Mouse (Mus musculus): ENCODE results near the gene Ppp1r15b. TPM values are rescaled to one million over a fixed set of nuclear protein-coding genes. Genes with fewer than 3 reads are reported as not detected.

The Ppp1r15b gene
- polyA plus RNA-seq, 1 experiment from 2014 or later: 34.8 TPM

DNA sequence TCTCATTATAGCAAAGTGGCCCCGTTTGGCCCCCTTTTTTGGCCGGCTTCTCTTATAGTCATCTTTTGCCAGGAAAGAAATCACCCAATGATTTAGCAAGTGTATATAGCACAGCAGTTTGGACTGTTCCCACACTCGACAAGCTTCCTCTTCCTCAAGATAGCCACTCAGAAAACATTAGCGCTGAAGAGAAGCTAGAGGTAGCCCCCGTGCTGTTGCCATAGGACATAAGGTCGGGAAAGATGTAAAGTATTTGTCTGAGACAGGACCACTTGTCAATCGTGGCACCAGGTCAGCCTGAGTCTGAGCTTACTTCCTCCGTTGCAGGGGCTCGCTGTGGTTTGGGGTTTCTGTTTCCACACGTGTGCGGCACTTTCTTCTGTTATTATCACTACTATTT is 34.2 kb downstream of the Ppp1r15b start:
- peaks cover 74% of the 10 kb centered on the region for H3K27me3 ChIP-seq

DNA sequence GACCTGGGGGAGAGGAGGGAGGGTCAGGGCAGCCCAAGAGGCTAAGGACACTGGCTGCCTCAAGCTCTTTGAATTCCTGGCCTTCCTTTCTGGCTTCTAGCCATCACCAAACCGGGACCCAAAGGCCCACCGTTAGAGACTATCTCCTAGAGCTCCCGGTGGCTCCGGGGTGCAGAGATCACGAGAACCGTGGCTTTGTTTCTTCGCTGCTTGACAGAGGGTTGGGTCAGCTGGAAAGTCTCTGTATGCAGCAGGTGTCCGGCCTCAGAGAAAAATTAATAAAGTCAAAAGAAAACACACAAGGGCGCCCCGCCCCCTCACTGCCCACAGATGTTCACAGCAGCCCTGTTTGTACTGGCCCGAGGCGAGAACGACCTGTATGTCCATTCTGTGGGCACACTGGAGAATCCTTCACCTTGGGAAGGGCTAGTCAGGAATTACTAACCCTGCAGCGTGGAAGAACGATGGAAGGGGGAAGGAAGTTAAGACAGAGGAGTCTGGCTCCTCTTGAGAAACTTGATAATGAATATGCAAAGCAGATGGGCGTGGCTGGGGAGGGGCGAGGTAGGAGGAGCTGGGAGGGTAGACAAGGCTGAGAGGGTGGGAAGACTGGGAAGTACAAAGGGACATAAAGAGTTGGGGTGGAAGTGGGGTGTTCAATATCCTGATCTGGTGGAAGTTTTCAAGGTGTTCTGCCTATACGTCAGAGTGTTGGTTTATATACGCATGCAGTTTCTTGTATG is 37.5 kb downstream of the Ppp1r15b start:
- Histone ChIP-seq H3K36me3 (ENCODE audit: poor library complexity, severe bottlenecking) (no peaks in the 10 kb centered on the region), H3K4me1 (peaks cover 28% of the 10 kb centered on the region), H3K4me3 (no peak overlapping the region), H3K27ac (no peak overlapping the region), H3K9ac (no peak overlapping the region), H3K9me3 (replicated peaks) (no peaks in the 10 kb centered on the region), H3K27me3 (peaks cover 45% of the 10 kb centered on the region), H3K4me2 (peak overlapping the region; percentile 14; the same call in 1 of the 2 replicates)
- no peak for ATAC-seq
- WGBS: 49% methylated on average over 19 of the region's 19 CpGs

More for the DNA sequence above, 34.2 kb downstream of the Ppp1r15b start:
- H3K36me3 ChIP-seq (ENCODE audit: poor library complexity, severe bottlenecking): no peaks in the 10 kb centered on the region
- H3K9me3 ChIP-seq (replicated peaks): no peaks in the 10 kb centered on the region
- peaks cover 27% of the 10 kb centered on the region for H3K4me1 ChIP-seq
- H3K9ac ChIP-seq: no peak overlapping the region
- no peak overlapping the region; the same call in 1 of the 2 replicates for H3K4me3 ChIP-seq
- no peak overlapping the region for H3K27ac ChIP-seq
- ATAC-seq: no peak
- 40% methylated on average over 11 of the region's 11 CpGs for WGBS
- peak overlapping the region; percentile 97; the same call in 1 of the 2 replicates for H3K4me2 ChIP-seq

DNA sequence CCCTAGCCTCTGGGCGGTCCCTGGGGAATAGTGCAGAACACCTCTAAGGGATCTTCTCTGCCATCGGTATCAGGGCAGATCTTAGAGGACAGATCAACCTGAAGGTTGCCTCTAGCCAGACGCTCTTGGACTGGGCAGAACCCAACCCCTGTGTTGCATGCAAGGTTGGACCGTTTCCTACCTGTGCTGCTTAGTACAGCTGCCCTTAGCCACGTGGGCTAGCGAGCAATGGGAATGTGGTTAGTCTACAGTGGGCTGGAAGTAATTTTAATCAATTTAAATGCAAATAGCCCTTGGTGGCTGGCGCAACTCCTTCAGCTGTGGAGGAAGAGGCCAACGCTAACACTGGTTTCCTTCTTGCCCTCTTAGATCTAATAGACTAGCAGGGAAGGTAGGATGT is 39.3 kb downstream of the Ppp1r15b start:
- H3K4me2 ChIP-seq: no peak overlapping the region
- no peak overlapping the region for H3K4me3 ChIP-seq
- no peak for ATAC-seq
- H3K4me1 ChIP-seq: peaks cover 12% of the 10 kb centered on the region; the same call in 1 of the 2 replicates
- peaks cover 28% of the 10 kb centered on the region for H3K27me3 ChIP-seq
- no peak overlapping the region for H3K9ac ChIP-seq
- H3K9me3 ChIP-seq (replicated peaks): no peaks in the 10 kb centered on the region
- no peak overlapping the region for H3K27ac ChIP-seq
- 60% methylated on average over 8 of the region's 8 CpGs for WGBS
- H3K36me3 ChIP-seq (ENCODE audit: poor library complexity, severe bottlenecking): no peaks in the 10 kb centered on the region

DNA sequence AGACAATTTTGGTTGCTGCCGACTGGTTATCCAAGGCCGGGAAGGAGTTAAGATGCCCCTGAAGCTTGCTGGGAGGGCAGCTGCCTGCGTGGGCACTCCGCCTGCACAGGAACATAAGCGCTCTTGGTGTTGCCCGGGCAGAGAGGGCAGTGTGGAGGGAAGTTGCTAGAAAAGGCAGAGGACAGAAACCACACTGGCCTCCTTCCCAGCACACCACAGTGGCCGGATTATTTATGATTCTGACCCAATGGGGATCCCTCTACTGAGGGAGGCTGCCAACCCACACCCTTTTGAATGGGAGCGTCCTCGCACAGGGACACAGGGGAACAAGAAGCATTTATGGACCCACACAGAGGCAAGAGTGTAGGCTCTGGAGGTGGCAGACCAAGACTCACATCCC is 40.4 kb downstream of the Ppp1r15b start:
- H3K9ac ChIP-seq: no peak overlapping the region
- no peaks in the 10 kb centered on the region for H3K36me3 ChIP-seq (ENCODE audit: poor library complexity, severe bottlenecking)
- ATAC-seq: no peak
- no peak overlapping the region for H3K4me3 ChIP-seq
- peaks cover 28% of the 10 kb centered on the region for H3K27me3 ChIP-seq
- no peak overlapping the region for H3K27ac ChIP-seq
- no peaks in the 10 kb centered on the region for H3K9me3 ChIP-seq (replicated peaks)
- 87% methylated on average over 9 of the region's 9 CpGs for WGBS
- peaks cover 12% of the 10 kb centered on the region; the same call in 1 of the 2 replicates for H3K4me1 ChIP-seq
- H3K4me2 ChIP-seq: no peak overlapping the region

DNA sequence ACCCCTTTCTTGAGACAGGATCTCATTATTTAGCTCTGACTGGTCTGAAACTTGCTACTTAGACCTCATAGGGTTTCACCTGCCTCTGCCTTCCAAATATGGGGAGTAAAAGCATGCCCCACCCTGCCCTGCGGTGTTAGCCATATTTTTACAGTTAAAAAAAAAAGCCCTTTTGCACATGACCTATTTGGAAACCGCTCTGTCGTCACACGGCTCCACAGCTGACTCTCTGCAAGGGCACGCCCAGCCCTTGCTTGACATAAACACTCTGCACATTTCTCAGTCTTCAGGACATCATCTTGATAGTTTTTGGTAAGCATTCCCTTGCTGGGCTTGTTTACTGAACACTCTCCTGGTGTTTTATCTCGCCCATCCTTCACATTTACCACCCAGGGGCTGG is 44.2 kb downstream of the Ppp1r15b start:
- ATAC-seq: no peak

DNA sequence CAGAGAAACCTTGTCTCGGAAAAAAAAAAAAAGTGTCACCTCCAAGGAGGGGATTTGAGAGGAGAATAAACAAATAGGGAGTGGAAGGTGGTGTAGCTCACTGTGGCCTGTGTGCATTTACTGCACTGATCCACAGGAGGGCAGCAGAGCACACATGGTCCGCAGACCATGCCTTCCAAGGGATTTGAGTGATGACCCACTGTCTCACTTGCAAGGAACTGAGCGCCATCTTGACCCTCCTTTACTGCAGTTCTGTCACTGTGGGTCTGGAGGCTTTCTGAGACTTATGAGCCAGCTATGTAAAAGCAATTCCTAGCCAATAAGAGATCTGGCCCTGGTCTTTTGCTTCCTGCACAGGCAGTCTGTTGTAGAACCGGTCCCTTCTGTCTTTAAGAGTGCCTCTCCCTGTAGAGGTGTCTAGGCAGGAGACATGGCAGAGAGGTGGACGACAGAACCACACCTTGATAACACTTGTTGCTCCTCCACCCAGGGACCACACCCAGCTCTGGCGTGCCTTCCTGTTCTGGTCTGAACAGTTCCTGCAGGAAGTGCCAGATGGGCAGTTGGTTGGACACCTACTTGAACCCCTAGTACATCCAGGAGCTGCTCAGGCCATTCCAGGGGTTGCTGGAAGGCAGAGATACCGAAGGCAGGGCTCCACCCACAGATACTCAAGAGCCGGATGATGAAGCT is 46.7 kb downstream of the Ppp1r15b start:
- Histone ChIP-seq H3K4me2 (no peak overlapping the region), H3K9ac (no peak overlapping the region), H3K4me3 (no peak overlapping the region), H3K9me3 (replicated peaks) (no peaks in the 10 kb centered on the region), H3K27ac (no peak overlapping the region), H3K4me1 (peaks cover 18% of the 10 kb centered on the region), H3K27me3 (peaks cover 10% of the 10 kb centered on the region; the same call in 1 of the 2 replicates), H3K36me3 (ENCODE audit: poor library complexity, severe bottlenecking) (no peaks in the 10 kb centered on the region)
- no peak for ATAC-seq
- WGBS: 51% methylated on average over 8 of the region's 8 CpGs

More for the DNA sequence above, 44.2 kb downstream of the Ppp1r15b start:
- Histone ChIP-seq H3K4me2 (no peak overlapping the region), H3K36me3 (ENCODE audit: poor library complexity, severe bottlenecking) (no peaks in the 10 kb centered on the region), H3K27me3 (peaks cover 10% of the 10 kb centered on the region; the same call in 1 of the 2 replicates), H3K4me1 (peaks cover 5% of the 10 kb centered on the region; the same call in 1 of the 2 replicates), H3K9me3 (replicated peaks) (no peaks in the 10 kb centered on the region), H3K9ac (no peak overlapping the region), H3K4me3 (no peak overlapping the region), H3K27ac (no peak overlapping the region)
- 74% methylated on average over 6 of the region's 6 CpGs for WGBS

DNA sequence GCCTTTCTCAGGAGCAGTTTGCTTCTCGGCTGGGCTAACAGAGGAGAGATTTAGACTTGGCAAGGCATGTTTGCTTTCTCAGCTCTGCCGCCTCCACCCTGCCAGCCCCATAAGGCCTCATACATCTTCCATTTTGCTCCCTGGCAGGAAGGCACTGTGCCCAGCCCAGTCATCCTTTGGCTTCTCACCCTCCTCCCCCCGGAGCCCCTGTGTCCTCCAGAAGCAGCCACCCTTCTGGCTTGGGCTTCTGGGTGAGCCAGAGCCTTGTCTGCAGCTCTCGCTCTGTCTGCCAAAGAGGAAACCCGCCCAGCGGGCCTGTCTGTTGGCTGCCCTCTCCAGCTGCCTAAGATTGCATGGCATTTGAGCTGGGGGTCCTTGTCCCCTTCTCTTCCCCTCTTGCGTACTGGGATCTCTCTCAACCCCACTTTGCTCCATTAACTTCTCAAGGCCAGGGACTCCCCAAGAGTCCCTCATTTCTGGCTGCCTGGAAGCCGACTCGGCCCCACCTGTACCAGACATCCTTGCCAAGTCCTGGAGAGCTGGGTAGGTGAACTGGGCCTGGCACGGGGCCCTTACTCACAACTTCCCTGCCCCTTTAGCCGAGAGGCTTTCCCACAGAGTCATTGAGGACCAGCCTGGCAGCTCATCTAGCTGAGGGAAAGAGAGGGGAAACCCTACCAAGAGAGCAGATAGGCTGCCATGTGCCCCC is 47.9 kb downstream of the Ppp1r15b start:
- WGBS: 76% methylated on average over 11 of the region's 11 CpGs
- Histone ChIP-seq H3K27me3 (peaks cover 10% of the 10 kb centered on the region; the same call in 1 of the 2 replicates), H3K9ac (no peak overlapping the region; the same call in 1 of the 2 replicates), H3K36me3 (ENCODE audit: poor library complexity, severe bottlenecking) (no peaks in the 10 kb centered on the region), H3K27ac (peak overlapping the region; percentile 20; the same call in 1 of the 2 replicates), H3K4me2 (no peak overlapping the region), H3K4me1 (peaks cover 31% of the 10 kb centered on the region), H3K9me3 (replicated peaks) (no peaks in the 10 kb centered on the region), H3K4me3 (no peak overlapping the region)
- no peak for ATAC-seq

DNA sequence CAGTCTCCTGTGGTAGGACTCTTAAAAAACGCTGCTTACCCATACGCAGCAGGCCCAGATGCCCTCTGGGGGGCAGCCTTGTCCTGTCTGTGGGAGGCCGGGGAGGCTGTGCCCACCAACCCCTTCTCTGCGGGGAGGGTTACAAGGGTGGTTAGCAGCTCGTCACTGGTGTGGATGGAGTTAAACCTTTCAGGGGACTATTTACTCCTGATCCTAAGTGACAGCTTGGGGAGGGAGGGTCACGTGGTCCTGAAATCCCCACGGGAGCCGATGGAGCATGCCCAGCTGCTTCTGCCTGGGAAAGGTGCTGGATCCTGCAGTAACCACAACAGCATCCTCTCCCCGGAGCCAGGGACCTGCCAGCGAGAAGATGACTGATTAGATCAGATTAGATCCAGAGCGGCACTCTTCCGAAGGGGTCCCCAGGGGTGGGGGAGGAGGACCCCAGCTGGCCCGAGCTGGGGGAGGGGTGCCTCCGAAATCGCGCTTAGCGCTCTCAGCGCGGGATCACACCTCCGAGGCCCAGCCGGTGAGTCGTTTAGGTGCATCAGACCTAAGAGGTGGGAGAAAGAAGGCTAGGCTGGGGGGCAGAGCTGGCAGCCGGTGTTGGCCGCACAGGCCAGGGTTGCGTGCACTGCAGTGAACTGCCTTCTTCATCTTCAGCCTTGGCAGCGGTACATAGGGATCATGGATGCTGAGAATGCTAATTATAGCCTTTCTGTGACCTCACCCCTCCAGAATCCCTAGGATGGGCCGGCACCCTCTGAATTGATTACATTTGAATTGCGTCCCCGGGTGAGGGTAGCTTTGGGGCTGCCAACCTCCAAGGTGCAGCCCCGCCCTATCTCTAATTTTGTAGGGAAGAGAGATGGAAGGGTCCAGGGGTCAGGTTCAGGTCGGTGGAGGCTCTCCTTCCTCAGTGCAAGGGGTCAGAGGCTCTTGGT is 50.4 kb downstream of the Ppp1r15b start:
- ATAC-seq: peak; percentile 76
- Histone ChIP-seq H3K9me3 (replicated peaks) (no peaks in the 10 kb centered on the region), H3K36me3 (ENCODE audit: poor library complexity, severe bottlenecking) (no peaks in the 10 kb centered on the region), H3K27ac (peak overlapping the region; percentile 99), H3K4me3 (peak overlapping the region; percentile 61), H3K4me1 (peaks cover 48% of the 10 kb centered on the region), H3K4me2 (peak overlapping the region; percentile 82), H3K9ac (peak overlapping the region; percentile 82), H3K27me3 (peaks cover 5% of the 10 kb centered on the region; the same call in 1 of the 2 replicates)
- under 1% methylated on average over 31 of the region's 31 CpGs for WGBS

DNA sequence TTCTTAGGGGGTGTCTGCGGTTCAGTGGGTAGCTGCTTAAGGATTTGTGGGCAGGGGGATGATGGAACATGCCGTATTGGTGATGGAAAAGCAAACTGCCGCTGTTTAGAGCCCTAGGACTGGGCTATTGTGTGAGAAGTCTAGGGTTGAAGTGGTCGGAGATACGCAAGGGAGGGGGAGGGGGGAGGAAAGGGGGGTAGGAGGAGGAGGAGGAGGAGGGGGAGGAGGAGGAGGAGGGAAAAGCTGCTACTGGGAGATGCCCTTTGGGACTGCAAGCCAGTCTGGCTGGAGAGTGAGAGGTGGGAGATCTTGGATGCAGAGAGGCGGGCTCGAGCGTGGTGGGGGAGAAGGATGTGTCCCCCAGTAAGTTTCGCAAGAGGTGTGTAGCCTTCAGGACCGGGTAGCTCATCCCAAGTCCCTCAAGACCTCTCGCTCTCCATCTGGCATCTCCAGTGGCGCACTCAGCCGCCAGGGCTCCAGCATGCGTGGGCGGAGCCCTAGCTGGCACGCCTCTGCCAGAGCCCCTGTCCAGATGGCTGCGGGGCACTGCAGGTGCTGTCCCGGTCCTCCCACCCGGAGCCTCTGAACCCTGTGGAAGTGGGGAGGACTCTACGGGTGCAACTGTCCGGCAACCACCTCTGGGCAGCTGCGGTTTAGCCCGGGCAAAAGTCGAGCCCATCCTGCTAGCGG is 51.2 kb downstream of the Ppp1r15b start:
- peak; percentile 67 for ATAC-seq
- H3K4me3 ChIP-seq: peak overlapping the region; percentile 61
- WGBS: 1% methylated on average over 25 of the region's 25 CpGs
- H3K36me3 ChIP-seq (ENCODE audit: poor library complexity, severe bottlenecking): no peaks in the 10 kb centered on the region
- peak overlapping the region; percentile 99 for H3K27ac ChIP-seq
- H3K9ac ChIP-seq: peak overlapping the region; percentile 82
- H3K9me3 ChIP-seq (replicated peaks): no peaks in the 10 kb centered on the region
- peaks cover 55% of the 10 kb centered on the region for H3K4me1 ChIP-seq
- H3K4me2 ChIP-seq: peak overlapping the region; percentile 82
- peaks cover 5% of the 10 kb centered on the region; the same call in 1 of the 2 replicates for H3K27me3 ChIP-seq

DNA sequence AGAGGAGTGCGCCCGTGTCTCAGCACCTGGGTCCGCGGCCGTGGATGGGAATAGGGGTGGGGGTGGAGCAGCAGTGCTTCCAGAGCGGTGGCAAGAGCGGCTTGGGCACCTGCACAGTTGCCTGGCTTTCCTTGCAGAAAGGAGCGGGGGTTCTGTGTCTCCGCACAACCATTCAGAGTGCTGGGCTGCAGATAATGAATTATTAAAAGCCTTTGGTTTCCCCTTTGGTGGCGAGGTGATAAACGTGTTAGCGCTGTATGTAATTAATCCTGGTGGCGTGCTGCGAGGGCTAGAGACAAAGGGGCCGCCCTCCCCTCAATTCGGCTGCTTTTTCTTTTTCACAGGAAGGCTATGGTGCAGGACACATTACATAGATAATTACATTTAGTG is 51.8 kb downstream of the Ppp1r15b start:
- peak overlapping the region; percentile 61 for H3K4me3 ChIP-seq
- WGBS: under 1% methylated on average over 16 of the region's 16 CpGs
- H3K27me3 ChIP-seq: peaks cover 5% of the 10 kb centered on the region; the same call in 1 of the 2 replicates
- H3K36me3 ChIP-seq (ENCODE audit: poor library complexity, severe bottlenecking): no peaks in the 10 kb centered on the region
- H3K4me2 ChIP-seq: peak overlapping the region; percentile 82
- peak; percentile 67 for ATAC-seq
- peak overlapping the region; percentile 82 for H3K9ac ChIP-seq
- H3K4me1 ChIP-seq: peaks cover 60% of the 10 kb centered on the region
- H3K27ac ChIP-seq: peak overlapping the region; percentile 99
- H3K9me3 ChIP-seq (replicated peaks): no peaks in the 10 kb centered on the region

Data from forebrain, embryonic 13.5 days (tissue).